Comparison of ENCODE assay signal across 9 mouse cellular contexts in the genomic region with DNA sequence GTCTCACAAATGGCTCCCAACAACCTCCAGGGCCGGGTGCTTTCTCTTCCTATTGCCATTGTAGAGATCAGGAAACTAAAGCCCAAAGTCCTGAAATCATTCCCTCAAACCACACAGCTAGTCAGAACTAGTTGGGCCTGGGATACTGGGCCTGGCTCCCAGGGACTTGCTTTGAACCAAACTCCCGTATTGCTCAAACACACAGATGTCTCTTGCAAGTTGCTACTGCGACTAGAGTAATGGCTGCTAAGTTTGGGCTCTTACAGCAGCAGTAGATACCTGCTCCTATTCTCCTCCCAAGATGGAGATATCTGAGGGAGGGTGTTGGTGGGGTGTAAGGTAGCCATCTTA. TPM values are rescaled to one million over a fixed set of nuclear protein-coding genes. Genes with fewer than 3 reads are reported as not detected.
DNase-seq lines count a peak whose midpoint lies in the region; ATAC-seq and TF ChIP-seq lines count a peak whose summit lies in the region.
"Had no signal": no experiment of that assay in that cellular context is flagged by ENCODE, and none has a peak within 500 bp of the region (broad histone marks: within the 10 kb centered on the region; RNA-seq: fewer than 3 reads in every experiment).

No protein-coding gene starts in this region.

- no peak for TF ChIP-seq CTCF in forebrain, postnatal 0 days (IDR thresholded peaks at IDR 0.05; ENCODE audit: low read depth)
- no peak for TF ChIP-seq CTCF in liver, adult 2 months (IDR thresholded peaks at IDR 0.05; ENCODE audit: low read depth, low read length)

- peaks cover 6% of the 10 kb centered on the region; the same call in 1 of the 2 replicates for H3K79me2 ChIP-seq in liver, adult 2 months (ENCODE audit: control insufficient read depth, insufficient read depth, low read length)

- H3K4me3 ChIP-seq in forebrain, postnatal 0 days (ENCODE audit: low read depth, low read length) = no peak overlapping the region
- H3K4me3 ChIP-seq in forebrain, embryonic 12.5 days (replicated peaks) = no peak overlapping the region
- no peak overlapping the region for H3K4me3 ChIP-seq in liver, adult 2 months (ENCODE audit: insufficient read depth, low read depth, low read length)
- H3K4me3 ChIP-seq in neural tube, embryonic 15.5 days (replicated peaks) = no peak overlapping the region

- 0 out of 2 replicates have a peak overlapping the region, but pooled peaks have one; percentile 9 for H3K27ac ChIP-seq in forebrain, postnatal 0 days (ENCODE audit: low read depth, low read length)
- no peak overlapping the region for H3K27ac ChIP-seq in forebrain, embryonic 12.5 days
- peak overlapping the region; percentile 62 for H3K27ac ChIP-seq in liver, adult 2 months (replicated peaks; ENCODE audit: insufficient read depth, low read depth, low read length)
- peak overlapping the region; percentile 18 for H3K27ac ChIP-seq in neural tube, embryonic 15.5 days (replicated peaks)
- H3K27ac ChIP-seq: liver, embryonic 14.5 days had no signal

- H3K36me3 ChIP-seq in forebrain, postnatal 0 days (ENCODE audit: insufficient read depth) = no peaks in the 10 kb centered on the region
- no peaks in the 10 kb centered on the region for H3K36me3 ChIP-seq in forebrain, embryonic 12.5 days (replicated peaks)
- no peaks in the 10 kb centered on the region for H3K36me3 ChIP-seq in liver, adult 2 months (ENCODE audit: control insufficient read depth, insufficient read depth, low read length)
- H3K36me3 ChIP-seq in neural tube, embryonic 15.5 days = no peaks in the 10 kb centered on the region

- no peak for DNase-seq in forebrain, postnatal 0 days
- no peak for DNase-seq in liver, adult 2 months (ENCODE audit: extremely low read depth, low read depth, low spot score)
- DNase-seq in liver = no peak
- no peak for DNase-seq in right cerebral cortex, postnatal 25 days
- DNase-seq in gastrocnemius, postnatal 4 days (ENCODE audit: low spot score in 2 of 2) = no peak

- no peak for TF ChIP-seq POLR2A in liver, adult 2 months (IDR thresholded peaks at IDR 0.05; ENCODE audit: extremely low read depth, insufficient read depth, low read length)

- no peaks in the 10 kb centered on the region for H3K27me3 ChIP-seq in forebrain, postnatal 0 days (ENCODE audit: insufficient read depth, low read length)
- no peaks in the 10 kb centered on the region for H3K27me3 ChIP-seq in forebrain, embryonic 12.5 days
- no peaks in the 10 kb centered on the region for H3K27me3 ChIP-seq in liver, adult 2 months (ENCODE audit: control insufficient read depth, insufficient read depth, low read length)
- no peaks in the 10 kb centered on the region for H3K27me3 ChIP-seq in neural tube, embryonic 15.5 days (replicated peaks)

- H3K9ac ChIP-seq in forebrain, postnatal 0 days = no peak overlapping the region
- H3K9ac ChIP-seq in forebrain, embryonic 12.5 days = no peak overlapping the region
- H3K9ac ChIP-seq in liver, adult 2 months (ENCODE audit: low read depth, low read length) = 0 out of 2 replicates have a peak overlapping the region, but pooled peaks have one; percentile 22
- H3K9ac ChIP-seq in neural tube, embryonic 15.5 days (replicated peaks) = no peak overlapping the region
- H3K9ac ChIP-seq: liver, embryonic 14.5 days had no signal

- H3K9me3 ChIP-seq in forebrain, postnatal 0 days (ENCODE audit: low read length) = no peaks in the 10 kb centered on the region
- no peaks in the 10 kb centered on the region for H3K9me3 ChIP-seq in forebrain, embryonic 12.5 days
- no peaks in the 10 kb centered on the region for H3K9me3 ChIP-seq in neural tube, embryonic 15.5 days (replicated peaks)

- H3K4me1 ChIP-seq in forebrain, postnatal 0 days (ENCODE audit: insufficient read depth) = no peaks in the 10 kb centered on the region
- H3K4me1 ChIP-seq in forebrain, embryonic 12.5 days = 0 out of 2 replicates have a peak, but pooled peaks cover 5% of the 10 kb centered on the region
- H3K4me1 ChIP-seq in liver, adult 2 months (ENCODE audit: control insufficient read depth, insufficient read depth, low read length) = peaks cover 2% of the 10 kb centered on the region; the same call in 1 of the 2 replicates
- H3K4me1 ChIP-seq in neural tube, embryonic 15.5 days = no peaks in the 10 kb centered on the region; the same call in 1 of the 2 replicates

- ATAC-seq in forebrain, postnatal 0 days = no peak
- ATAC-seq in forebrain, embryonic 12.5 days (ENCODE audit: low FRiP score) = no peak
- 0 out of 2 replicates have a peak, but pooled peaks have one; percentile 8 for ATAC-seq in granulocyte monocyte progenitor cell, adult 5-6 weeks (replicated peaks; ENCODE audit: poor library complexity, severe bottlenecking)
- ATAC-seq in neural tube, embryonic 15.5 days (ENCODE audit: low FRiP score) = no peak

- WGBS in forebrain, postnatal 0 days = 89% methylated on average over 3 of the region's 3 CpGs
- 90% methylated on average over 3 of the region's 3 CpGs for WGBS in forebrain, embryonic 12.5 days
- 73% methylated on average over 3 of the region's 3 CpGs for WGBS in liver, adult 2 months
- 88% methylated on average over 3 of the region's 3 CpGs for WGBS in neural tube, embryonic 15.5 days

- H3K4me2 ChIP-seq in forebrain, postnatal 0 days (ENCODE audit: low read depth) = no peak overlapping the region
- H3K4me2 ChIP-seq in forebrain, embryonic 12.5 days = no peak overlapping the region
- H3K4me2 ChIP-seq in neural tube, embryonic 15.5 days = no peak overlapping the region

RNA-seq across cellular contexts. Expression of a gene that starts 9.0 kb away (rescaled TPM):
- total RNA-seq in forebrain, postnatal 0 days (2014; rRNA removed) = 8.2 and 14.7 TPM in 2 replicates
- 19.3 and 22.1 TPM in 2 replicates for polyA plus RNA-seq in forebrain, postnatal 0 days (2015; fragmentation: Nextera tagmentation; extraction: Ambion mirVana)
- polyA plus RNA-seq in forebrain, embryonic 12.5 days (2016; fragmentation: Nextera tagmentation; extraction: Ambion mirVana) = 21.0 and 21.4 TPM in 2 replicates
- 14.2 and 25.9 TPM in 2 replicates for total RNA-seq in liver, adult 2 months (2014; rRNA removed)
- 55.0 and 70.8 TPM in 2 replicates for polyA plus RNA-seq in liver, adult 2 months (2012; rRNA removed)
- total RNA-seq in granulocyte monocyte progenitor cell, adult 5-6 weeks (2014; fragmentation: Nextera tagmentation) = 11.0 and 28.9 TPM in 2 replicates
- 4.0 and 6.0 TPM in 2 replicates for total RNA-seq in granulocyte monocyte progenitor cell, adult 5-6 weeks (2017)
- 29.6 and 40.5 TPM in 2 replicates for polyA plus RNA-seq in neural tube, embryonic 15.5 days (2015; fragmentation: Nextera tagmentation; extraction: Ambion mirVana)
- 10 to 100 TPM; 55.3 to 60.1 TPM for total RNA-seq in gastrocnemius, postnatal 4 days (2021)

RNA-seq across cellular contexts. Expression of a gene that starts 33.8 kb away (rescaled TPM):
- total RNA-seq in forebrain, postnatal 0 days (2014; rRNA removed) = 114 and 123 TPM in 2 replicates
- 119 and 123 TPM in 2 replicates for polyA plus RNA-seq in forebrain, postnatal 0 days (2015; fragmentation: Nextera tagmentation; extraction: Ambion mirVana)
- polyA plus RNA-seq in forebrain, embryonic 12.5 days (2016; fragmentation: Nextera tagmentation; extraction: Ambion mirVana) = 27.0 and 32.1 TPM in 2 replicates
- total RNA-seq in liver, adult 2 months (2014; rRNA removed) = 0.47 and 1.4 TPM in 2 replicates
- polyA plus RNA-seq in liver, adult 2 months (2012; rRNA removed) = 0.26 and 0.34 TPM in 2 replicates
- total RNA-seq in granulocyte monocyte progenitor cell, adult 5-6 weeks (2014; fragmentation: Nextera tagmentation) = 3.4 TPM in 1 of 2 replicates, not detected in the other
- total RNA-seq in granulocyte monocyte progenitor cell, adult 5-6 weeks (2017) = 0.78 and 3.3 TPM in 2 replicates
- 88.5 and 103 TPM in 2 replicates for polyA plus RNA-seq in neural tube, embryonic 15.5 days (2015; fragmentation: Nextera tagmentation; extraction: Ambion mirVana)
- total RNA-seq in gastrocnemius, postnatal 4 days (2021) = 100 to 1,000 TPM; 892 to 897 TPM

RNA-seq across cellular contexts. Expression of a gene that starts 48.6 kb away (rescaled TPM):
- 22.4 and 31.5 TPM in 2 replicates for total RNA-seq in forebrain, postnatal 0 days (2014; rRNA removed)
- 20.7 and 22.0 TPM in 2 replicates for polyA plus RNA-seq in forebrain, postnatal 0 days (2015; fragmentation: Nextera tagmentation; extraction: Ambion mirVana)
- polyA plus RNA-seq in forebrain, embryonic 12.5 days (2016; fragmentation: Nextera tagmentation; extraction: Ambion mirVana) = 16.4 and 19.6 TPM in 2 replicates
- 158 and 175 TPM in 2 replicates for total RNA-seq in liver, adult 2 months (2014; rRNA removed)
- 414 and 481 TPM in 2 replicates for polyA plus RNA-seq in liver, adult 2 months (2012; rRNA removed)
- 24.2 and 34.0 TPM in 2 replicates for total RNA-seq in granulocyte monocyte progenitor cell, adult 5-6 weeks (2014; fragmentation: Nextera tagmentation)
- total RNA-seq in granulocyte monocyte progenitor cell, adult 5-6 weeks (2017) = 19.0 and 20.7 TPM in 2 replicates
- 19.3 and 20.6 TPM in 2 replicates for polyA plus RNA-seq in neural tube, embryonic 15.5 days (2015; fragmentation: Nextera tagmentation; extraction: Ambion mirVana)
- 10 to 100 TPM; 18.7 to 22.4 TPM for total RNA-seq in gastrocnemius, postnatal 4 days (2021)

RNA-seq across cellular contexts. Expression of a gene that starts 55.9 kb away (rescaled TPM):
- total RNA-seq in forebrain, postnatal 0 days (2014; rRNA removed) = 65.3 and 72.9 TPM in 2 replicates
- polyA plus RNA-seq in forebrain, postnatal 0 days (2015; fragmentation: Nextera tagmentation; extraction: Ambion mirVana) = 34.8 and 42.3 TPM in 2 replicates
- 11.6 and 11.7 TPM in 2 replicates for polyA plus RNA-seq in forebrain, embryonic 12.5 days (2016; fragmentation: Nextera tagmentation; extraction: Ambion mirVana)
- 38.0 and 45.6 TPM in 2 replicates for total RNA-seq in liver, adult 2 months (2014; rRNA removed)
- 90.0 and 134 TPM in 2 replicates for polyA plus RNA-seq in liver, adult 2 months (2012; rRNA removed)
- 16.2 and 19.0 TPM in 2 replicates for total RNA-seq in granulocyte monocyte progenitor cell, adult 5-6 weeks (2014; fragmentation: Nextera tagmentation)
- total RNA-seq in granulocyte monocyte progenitor cell, adult 5-6 weeks (2017) = 11.3 and 14.2 TPM in 2 replicates
- 13.5 and 14.4 TPM in 2 replicates for polyA plus RNA-seq in neural tube, embryonic 15.5 days (2015; fragmentation: Nextera tagmentation; extraction: Ambion mirVana)
- 10 to 100 TPM; 57.4 to 63.6 TPM for total RNA-seq in gastrocnemius, postnatal 4 days (2021)

RNA-seq across cellular contexts. Expression of a gene that starts 57.5 kb away (rescaled TPM):
- 90.5 and 94.5 TPM in 2 replicates for total RNA-seq in forebrain, postnatal 0 days (2014; rRNA removed)
- polyA plus RNA-seq in forebrain, postnatal 0 days (2015; fragmentation: Nextera tagmentation; extraction: Ambion mirVana) = 66.5 and 67.5 TPM in 2 replicates
- 105 and 110 TPM in 2 replicates for polyA plus RNA-seq in forebrain, embryonic 12.5 days (2016; fragmentation: Nextera tagmentation; extraction: Ambion mirVana)
- 19.5 and 27.3 TPM in 2 replicates for total RNA-seq in liver, adult 2 months (2014; rRNA removed)
- polyA plus RNA-seq in liver, adult 2 months (2012; rRNA removed) = 46.6 and 63.7 TPM in 2 replicates
- total RNA-seq in granulocyte monocyte progenitor cell, adult 5-6 weeks (2014; fragmentation: Nextera tagmentation) = 89.5 and 102 TPM in 2 replicates
- 44.8 and 54.3 TPM in 2 replicates for total RNA-seq in granulocyte monocyte progenitor cell, adult 5-6 weeks (2017)
- 63.0 and 82.4 TPM in 2 replicates for polyA plus RNA-seq in neural tube, embryonic 15.5 days (2015; fragmentation: Nextera tagmentation; extraction: Ambion mirVana)
- 10 to 100 TPM; 49.3 to 55.2 TPM for total RNA-seq in gastrocnemius, postnatal 4 days (2021)

Comparison
In these comparisons a context has a peak if more than half of its experiments do, and no peak if none do; other contexts are left out.
1. RNA of a gene that starts 33.8 kb away (total RNA-seq): 892 to 897 TPM in gastrocnemius, postnatal 4 days and 114 to 123 TPM in forebrain, postnatal 0 days; 0.78 to 3.4 TPM in granulocyte monocyte progenitor cell, adult 5-6 weeks and 0.47 to 1.4 TPM in liver, adult 2 months; every median in the first group is over 10 times any median in the second.